Mouse (Mus musculus) left cerebral cortex, postnatal 25 days (tissue): ENCODE measurements around the gene Tsr3. TPM values are rescaled to one million over a fixed set of nuclear protein-coding genes. Genes with fewer than 3 reads are reported as not detected.
"Not testable (repeated sequence)": the region's sequence is repeated elsewhere in the genome, so short reads cannot be mapped to it uniquely, and the experiment has no call there.

Experiments
- DNase-seq, 2 experiments: peaks; one replicate each; pipeline ENCODE4 v3.0.0; 2022; ENCODE audit warnings: low spot score in 2 of 2, mixed read lengths in 1 of 2
- intact Hi-C: fragments of 180-260 bp; cut with DNase I; formaldehyde crosslinking; loops from one replicate; pipeline ENCODE4 v1.15.1; 2025
- total RNA-seq, 2 experiments: library from RNA; stranded (reverse); gene quantifications; 2 replicates each; pipeline ENCODE4 v1.2.3; 2021

Gene Tsr3
- 10 to 100 TPM; 24.6 to 25.4 TPM for total RNA-seq

DNA sequence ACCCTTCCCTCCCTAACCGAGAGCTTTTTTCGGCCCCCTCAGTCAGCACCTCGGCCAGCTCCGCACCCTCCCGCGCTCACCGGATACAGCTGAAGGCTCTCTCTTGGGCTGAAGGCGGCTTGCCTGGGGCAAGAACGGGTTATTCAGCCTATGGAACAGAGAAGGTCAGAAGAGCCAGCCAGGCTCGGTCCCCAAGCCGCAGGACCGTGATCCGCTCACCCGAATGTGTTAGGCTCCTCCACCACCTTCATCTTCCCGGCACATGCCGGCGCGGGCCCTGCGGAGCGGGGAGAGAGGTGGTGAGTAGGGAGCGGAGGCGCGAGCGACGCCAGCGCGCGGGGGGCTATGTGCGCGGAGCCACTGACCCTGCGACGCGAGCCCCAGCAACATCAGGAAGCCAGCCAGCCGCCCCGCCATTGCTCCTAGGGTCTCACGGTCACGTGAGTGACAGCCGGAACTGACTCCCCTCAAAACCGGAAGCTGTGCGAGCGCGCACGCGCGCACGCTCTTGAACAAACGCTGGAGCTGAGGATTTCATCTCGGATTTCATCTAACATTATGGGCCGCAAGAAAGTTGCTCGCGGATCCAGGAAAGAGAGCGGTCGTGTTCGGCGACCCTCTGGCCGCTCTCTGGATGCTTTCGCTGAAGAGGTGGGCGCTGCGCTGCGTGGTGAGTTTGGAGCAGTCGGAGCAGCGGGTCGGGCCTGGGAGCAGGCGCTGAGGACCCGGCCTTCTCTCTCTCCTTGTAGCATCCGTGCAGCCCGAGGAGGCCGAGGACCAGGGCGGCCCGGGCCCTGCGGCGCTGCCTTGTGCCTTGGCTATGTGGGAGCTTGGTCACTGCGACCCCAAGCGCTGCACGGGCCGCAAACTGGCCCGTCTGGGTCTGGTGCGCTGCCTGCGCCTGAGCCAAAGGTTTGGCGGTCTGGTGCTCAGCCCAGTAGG is at the start of gene Tsr3, which contains the start of gene Gnptg:
Gene Tsr3, plus strand, starts transcription at position 476 of the 942 bp plus-strand sequence.
Gene Gnptg, minus strand, starts transcription at position 430 of the 942 bp plus-strand sequence.
- intact Hi-C loops: no loop called here
- peak; percentile 87 to 90 for DNase-seq

DNA sequence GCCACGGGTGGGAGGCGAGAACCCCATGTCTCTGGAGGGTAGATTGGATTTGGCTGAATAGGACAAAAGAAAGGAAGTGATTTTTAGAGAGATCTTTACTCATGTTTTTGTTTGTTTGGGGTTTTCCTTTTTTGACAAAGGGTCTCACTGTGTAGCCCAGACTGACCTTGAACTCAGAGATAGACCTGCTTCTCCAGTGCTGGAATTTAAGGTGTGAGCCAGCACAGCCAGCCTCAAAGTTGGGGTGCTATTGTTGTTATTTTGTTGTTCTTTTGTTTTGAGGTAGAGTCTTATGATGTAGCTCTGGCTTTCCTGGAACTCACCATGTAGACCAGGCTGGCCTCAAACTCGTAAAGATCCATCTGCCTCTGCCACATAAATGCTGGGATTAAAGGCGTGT is 37.6 kb upstream of the Tsr3 start:
- intact Hi-C loops: no loop called here

DNA sequence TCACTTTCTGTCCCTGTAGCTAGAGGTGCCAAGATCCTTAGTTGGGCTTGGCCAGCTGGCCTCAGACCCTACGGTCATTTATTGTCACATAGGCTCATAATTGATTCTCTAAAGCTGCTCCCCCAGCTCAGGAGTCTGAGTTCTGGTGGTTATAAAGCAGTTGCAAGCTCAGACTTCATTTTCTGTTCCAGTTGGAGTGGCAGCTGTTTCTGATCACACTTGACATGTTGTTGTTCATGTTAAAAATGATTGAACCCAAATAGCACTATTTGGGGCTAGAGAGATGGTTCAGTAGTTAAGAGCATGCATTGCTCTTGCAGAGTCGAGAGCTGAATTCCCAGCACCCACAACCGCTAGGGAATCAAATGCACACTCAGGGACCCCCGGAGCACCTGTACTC is 30.0 kb upstream of the Tsr3 start:
- DNase-seq: no peak
- intact Hi-C loops: no loop called here

More for the DNA sequence above, 37.6 kb upstream of the Tsr3 start:
- no peak for DNase-seq

DNA sequence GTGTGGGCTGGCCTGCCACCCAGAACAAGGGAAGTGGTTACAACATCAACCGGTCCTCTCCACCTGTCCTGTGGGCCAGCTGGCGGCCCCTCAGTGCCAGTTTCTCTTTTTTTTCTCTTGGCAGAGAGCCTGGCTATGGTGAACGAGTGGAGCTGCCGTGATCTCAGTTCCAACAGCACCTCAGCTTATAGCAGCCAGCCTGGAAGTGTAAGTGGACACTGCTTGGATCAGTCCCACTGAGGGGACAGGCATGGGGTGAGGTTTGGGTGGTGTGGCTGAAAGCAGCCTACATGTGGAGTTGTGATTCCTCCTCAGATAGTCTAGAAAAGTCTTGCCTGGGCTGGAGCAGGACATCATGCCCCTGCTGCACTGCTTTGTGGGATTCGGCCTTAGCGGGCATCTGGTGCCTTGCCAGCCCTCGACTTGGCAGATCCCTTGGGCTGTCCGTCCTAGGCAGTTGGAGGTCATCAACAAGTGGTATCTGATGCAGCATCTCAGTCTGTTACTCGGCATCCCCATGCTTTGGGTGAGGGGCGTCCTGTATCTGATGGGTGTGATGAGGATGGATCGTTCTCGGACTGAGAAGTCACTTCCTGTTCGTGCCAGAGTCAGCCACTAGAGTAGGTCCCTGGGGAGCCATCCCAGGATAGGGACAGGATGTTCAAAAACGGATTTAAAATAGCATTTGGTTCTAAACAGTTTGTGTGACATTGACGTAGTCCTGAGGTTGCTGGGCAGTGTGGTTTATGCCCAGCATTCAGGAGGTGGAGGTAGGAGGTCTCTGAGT is 29.1 kb upstream of the Tsr3 start:
- intact Hi-C loops: no loop called here
- DNase-seq: no peak

DNA sequence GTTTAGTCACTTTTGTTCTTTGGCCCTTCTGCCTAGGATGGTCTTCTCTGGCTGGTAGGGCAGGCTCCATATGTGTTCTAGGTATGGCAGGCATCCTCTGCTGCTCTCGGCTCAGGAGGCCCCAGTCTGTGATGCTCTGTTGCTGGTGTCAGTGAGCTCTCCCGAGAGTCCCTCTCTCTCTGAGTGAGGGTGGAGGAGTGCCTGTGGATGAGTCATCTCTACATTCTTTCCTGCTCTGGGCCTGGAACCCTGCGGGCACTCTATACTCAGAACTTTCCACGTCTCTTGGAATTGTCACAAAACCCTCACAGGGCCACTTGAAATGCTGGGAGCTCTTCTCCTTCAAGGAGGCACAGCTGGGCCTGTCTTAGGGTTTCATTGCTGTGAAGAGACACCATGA is 28.3 kb upstream of the Tsr3 start:
- intact Hi-C loops: no loop called here
- no peak for DNase-seq

DNA sequence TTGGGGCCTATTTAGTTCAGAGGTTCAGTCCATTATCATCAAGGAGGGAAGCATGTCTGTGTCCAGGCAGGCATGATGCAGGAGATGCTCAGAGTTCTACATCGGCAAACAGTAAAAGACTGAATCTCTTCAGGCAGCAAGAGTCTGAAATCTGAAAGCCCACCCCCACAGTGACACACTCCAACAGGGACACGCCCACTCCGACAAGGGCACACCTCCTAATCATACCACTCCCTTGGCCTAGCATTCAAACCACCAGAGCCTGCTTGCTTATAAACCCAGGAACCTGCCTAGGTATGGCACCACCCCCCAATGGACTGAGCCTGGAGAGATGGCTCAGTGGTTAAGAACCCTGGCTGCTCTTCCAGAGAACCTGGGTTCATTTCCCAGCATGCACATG is 24.5 kb upstream of the Tsr3 start:
- DNase-seq: no peak
- intact Hi-C loops: no loop called here

DNA sequence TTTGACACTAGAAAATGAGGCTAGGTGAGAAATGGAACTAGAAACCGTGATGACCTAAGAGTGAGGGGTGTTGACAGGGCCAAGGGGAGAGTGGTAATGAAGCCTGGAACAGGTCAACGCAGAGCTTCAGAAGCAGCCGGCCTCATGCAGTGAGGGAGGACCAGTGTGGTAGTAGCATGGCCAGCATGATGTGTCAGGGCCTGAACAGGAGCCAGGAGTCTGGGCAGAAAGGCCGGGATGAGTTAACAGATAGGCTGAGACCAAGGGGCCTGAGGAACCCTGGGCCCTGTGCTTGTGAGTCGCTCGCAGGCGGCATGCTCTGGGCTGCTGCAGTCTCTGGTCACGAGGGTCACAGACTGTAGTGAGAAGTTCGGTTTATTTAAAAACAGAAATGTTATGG is 21.0 kb upstream of the Tsr3 start:
- no peak for DNase-seq
- intact Hi-C loops: no loop called here

DNA sequence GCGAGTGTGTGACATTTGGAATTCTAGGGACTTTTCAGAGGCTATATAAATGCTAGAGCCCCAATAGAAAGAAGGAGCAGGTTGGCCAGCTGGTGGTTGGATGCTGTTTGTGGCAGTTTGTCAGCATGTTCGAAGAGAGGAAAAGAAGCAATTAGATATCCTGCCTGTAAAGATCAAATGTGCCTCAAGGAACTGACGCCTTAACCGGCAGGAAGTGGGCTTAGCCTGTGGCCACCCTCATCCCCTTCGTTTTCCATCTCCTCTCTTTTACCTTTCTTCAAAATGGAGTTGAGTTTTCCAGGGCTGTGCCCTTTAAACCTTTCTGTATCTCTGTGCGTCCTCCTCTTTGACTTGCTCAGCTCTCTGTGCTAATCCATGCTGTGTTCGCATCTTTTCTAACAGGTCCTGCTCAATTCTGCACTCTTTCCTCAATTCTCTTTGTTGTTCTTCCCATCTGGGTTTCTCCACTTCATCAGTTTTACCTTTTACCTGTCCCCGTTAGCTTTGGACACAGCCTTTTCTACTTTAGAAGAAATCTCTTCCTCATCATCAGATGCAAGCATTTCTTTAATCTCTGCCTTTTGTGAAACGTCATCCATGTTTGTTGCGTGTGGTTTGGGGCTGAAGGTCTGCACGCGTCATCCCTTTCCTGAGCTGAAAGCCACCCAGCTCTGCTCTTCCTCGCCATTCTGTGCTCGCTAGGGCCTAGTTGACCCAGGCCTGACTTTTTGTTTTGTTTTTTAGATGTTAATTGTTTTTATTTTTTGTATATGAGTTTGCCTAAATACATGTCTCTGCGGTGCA is 20.3 kb upstream of the Tsr3 start:
- DNase-seq: no peak
- intact Hi-C loops: no loop called here

DNA sequence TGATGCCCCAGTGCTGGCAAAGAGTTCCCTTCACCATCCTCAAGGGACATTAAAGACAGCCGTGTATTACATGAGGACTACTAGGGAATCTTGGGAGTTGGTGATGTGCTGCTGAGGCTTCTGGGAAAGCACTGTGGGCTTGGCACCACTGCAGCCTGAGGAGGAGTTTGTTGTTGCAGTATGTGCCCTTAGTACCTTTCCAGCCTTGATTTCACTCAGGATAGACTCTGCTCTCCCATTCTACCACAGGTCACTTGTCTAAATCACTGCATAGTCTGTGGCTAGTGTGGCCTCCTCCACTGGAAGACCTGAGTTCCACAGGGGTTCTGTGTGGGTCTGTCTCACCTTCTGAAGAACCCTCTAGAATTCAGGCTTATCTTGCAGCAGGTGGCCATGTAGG is 19.2 kb upstream of the Tsr3 start:
- intact Hi-C loops: no loop called here
- DNase-seq: no peak

DNA sequence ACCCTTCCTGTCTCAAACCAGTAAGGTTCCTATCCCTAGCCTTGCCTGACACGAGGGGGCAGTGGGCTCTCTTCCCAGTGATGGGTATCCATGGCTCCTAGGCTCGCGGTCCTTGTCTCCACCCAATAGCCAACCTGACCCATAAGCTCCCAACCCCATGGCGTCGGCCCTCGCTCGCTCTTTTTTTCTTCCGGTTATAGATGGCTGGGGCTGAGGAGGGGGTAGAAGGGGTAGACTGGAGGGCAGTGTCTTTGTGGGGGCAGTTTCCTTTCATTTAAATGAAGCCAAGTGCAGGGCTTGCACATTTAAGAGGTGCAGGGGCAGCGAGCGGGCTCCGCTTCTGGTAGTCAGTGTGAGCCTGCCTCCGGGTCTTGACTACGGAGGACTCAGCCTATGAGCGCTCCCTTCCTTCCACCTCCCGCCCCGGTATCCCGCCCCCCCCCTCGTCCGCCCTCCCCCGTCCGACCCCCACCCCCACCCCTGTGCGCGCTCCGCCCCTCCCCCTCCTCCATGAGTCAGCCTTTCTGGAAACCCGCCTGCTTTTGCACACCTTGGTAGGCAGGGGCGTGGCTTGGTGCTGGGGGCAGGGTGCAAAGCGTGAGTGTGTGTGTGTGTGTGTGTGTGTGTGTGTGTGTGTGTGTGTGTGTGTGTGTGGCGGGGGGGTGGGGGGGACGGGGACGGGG is 18.0 kb upstream of the Tsr3 start:
- peak; percentile 52 to 57 for DNase-seq
- intact Hi-C loops: loop anchor here (1.0 kb wide), 1 partner anchor 34 kb away; the partner anchor contains the start of gene Unkl

DNA sequence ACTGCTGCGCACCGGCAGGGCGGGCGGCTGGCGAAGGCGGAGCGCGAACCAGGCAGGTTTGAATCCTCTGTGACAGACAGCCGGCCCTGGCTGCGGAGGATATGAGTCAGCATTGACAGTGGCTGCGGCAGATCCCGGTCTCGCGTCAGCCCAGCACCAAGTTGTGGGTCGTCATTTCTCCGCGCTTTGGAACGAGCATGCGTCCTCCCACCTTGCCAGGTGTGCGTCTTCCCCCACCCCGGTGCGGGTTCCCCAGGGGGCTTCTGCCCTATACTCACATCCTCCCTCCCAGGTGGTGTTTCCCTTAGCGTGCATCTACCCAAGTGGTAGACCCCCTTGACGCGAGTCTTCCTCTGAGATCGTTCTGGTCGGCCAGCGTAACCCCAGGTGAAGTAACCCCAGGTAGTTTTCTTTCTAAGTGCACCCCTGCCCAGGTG is 17.4 kb upstream of the Tsr3 start:
- intact Hi-C loops: loop anchor here (1.0 kb wide), 1 partner anchor 34 kb away; the partner anchor contains the start of gene Unkl
- peak; percentile 45 for DNase-seq

DNA sequence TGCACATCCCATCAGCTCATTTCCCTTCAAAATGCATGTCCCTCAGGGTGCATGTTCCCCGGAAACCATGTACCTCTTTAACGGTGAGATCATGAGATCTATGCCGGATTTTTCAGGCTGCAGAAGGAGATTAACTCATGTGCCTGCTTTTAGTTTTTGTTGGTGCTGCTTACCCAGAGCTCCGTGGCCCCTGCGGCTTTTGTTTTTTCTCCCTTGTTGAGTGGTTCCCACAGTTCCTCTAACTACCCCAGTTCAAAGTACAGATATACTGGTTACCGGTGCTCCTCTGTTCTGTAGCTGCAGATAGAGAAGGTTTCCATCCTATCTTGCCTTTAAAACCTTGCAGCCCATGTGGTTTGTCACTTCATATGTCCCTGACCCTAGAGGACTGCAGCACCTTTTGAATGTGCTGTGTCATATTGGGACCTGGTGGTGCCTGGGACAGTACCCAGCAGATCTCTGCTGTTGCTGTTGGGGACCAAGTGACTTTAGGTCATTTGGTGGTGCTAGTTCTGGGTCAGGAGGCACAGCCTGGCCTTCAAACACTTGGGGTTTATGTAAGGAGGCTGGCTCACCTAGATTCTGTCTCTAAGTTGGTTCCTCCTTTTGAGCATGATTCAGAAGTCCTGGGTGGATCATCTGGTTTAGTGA is 16.9 kb upstream of the Tsr3 start:
- peak in 1 of 2 experiments; percentile 33 for DNase-seq
- intact Hi-C loops: loop anchor here (1.0 kb wide), 1 partner anchor 35 kb away; the partner anchor contains the start of gene Unkl

DNA sequence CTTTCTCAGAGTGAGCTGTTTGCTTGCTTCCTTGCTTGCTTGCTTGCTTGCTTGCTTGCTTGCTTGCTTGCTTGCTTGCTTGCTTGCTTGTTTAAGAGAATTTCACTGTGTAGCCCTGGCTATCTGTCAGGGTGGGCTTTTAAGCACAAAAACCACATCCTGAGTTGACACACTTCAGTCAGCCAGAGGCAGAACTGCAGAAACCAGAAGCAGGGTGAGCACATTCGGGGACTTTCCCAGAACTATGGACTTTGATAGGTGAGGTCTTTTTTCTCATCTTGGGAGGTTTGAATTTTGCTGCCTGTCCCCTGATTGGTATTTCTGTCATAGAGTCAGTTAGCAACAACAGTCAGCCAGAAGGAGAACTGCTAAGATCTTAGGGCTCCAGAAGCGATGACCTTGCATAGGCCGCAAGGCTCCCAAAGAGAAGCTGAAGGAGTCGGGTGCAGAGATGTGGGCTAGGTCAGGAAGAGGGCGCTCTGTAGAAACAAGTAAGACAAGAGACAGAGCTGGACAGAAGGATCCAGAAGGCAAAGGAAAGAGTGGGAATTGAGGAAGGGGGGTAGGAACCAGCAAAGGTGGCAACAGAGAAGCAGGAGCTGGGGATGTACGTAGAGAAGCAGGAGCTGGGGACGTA is 15.3 kb upstream of the Tsr3 start:
- DNase-seq: no peak

DNA sequence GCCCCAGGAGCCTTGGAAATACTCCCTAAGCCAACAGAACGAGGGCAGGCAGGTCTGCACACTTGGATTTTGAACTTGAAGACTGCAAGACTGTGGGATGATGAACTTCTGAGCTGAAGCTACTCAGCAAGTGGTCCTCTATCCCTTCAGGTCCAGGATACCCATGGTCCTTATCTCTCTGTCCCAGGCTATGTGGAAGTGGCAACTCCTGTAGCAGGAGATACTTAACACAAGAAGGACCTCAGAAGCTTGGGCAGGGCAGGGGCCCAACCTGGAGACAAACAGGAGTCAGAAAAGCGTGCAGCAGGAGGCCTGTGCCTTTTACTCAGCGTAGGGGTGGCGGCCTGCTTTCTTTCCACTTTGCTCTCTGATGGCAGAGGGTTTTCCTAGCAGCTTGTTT is 14.3 kb upstream of the Tsr3 start:
- intact Hi-C loops: no loop called here
- no peak for DNase-seq

More for the DNA sequence above, 15.3 kb upstream of the Tsr3 start:
- intact Hi-C loops: no loop called here

DNA sequence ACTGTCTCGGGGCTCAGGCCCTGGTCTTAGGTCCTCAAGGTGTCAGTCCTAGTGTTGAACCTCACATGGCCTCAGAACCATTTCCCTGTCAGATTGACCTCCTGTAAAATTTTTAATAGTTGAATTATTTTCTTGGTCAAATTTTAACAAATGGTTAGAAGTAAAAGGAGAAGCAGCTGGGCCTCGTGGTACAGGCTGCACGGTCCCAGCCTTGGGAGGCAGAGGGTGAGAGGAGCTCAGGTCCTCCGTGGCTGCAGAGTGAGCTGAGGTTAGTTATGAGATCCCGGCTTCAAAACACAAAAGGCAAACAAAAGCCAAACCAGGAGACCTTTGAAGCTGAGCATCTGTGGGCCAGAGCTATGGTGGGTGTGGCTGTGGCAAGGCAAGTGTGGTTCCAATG is 12.0 kb upstream of the Tsr3 start:
- intact Hi-C loops: no loop called here
- no peak for DNase-seq

DNA sequence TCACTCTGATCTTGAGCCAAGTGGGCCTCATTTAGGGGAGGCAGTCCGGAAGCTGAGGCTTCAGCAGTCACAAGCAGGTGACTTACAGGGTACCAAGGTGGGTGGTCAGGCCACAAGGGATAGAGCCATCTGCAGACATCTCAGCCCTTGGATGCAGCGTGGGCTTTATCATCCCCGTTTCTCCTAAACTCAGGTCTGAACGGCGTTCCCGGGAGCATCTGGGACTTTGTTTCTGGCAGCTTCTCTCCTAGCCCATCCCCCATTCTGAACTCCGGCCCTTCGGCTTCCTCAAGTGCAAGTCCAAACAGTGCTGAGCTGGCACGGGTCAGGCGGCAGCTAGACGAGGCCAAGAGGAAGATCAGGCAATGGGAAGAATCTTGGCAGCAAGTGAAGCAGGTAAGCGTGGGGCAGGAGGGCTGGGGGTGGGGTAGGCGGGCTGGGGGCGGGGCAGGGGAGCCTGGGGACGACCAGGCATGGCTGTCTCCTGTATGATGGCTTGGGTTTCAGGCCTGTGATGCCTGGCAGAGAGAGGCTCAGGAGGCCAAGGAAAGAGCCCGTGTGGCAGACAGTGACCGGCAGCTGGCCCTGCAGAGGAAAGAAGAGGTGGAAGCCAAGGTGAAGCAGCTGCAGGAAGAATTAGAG is 9.8 kb upstream of the Tsr3 start:
- DNase-seq, intact Hi-C loops: not testable (repeated sequence)

DNA sequence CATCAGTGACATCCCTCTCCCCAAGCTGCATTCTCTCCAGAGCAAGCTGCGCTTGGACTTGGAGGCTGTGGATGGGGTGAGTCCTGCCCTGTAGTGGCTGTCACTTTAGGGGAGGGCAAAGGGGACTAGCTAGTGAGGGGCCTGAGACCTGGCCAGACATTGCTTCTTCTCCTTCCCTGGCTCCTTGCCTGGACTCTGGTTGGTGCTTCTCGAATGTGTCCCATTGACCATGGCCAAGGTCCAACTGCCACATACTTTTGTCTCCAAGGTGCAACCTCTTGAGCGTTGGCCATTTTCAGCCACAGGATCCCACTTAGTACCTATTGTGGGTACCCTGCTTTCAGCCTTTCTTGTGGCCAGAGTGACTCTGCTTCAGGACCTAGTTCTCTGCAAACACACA is 9.3 kb upstream of the Tsr3 start:
- DNase-seq: no peak
- intact Hi-C loops: no loop called here

DNA sequence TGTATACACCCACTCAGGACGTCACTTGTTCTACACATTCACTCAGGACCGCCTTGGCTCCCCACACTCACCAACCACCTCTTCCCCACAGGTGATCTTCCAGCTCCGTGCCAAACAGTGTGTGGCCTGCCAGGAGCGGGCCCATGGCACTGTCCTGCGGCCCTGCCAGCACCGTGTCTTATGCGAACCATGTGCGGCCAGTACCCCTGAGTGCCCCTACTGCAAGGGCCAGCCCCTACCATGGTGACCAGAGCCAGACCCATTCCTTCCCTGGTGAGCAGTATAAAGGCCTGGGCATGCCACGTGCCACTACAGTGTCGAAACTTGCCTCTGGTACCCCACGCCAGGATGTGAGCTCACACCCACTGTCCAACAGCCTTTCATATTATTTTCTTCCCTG is 8.3 kb upstream of the Tsr3 start:
- DNase-seq, intact Hi-C loops: not testable (repeated sequence)
